Mouse (Mus musculus) kidney, embryonic 15.5 days (tissue): ENCODE measurements around the gene Spred1. TPM values are rescaled to one million over a fixed set of nuclear protein-coding genes. Genes with fewer than 3 reads are reported as not detected.

ENCODE experiments used
- ATAC-seq: fragments of 200-750 bp; cut with Nextera tagmentation; replicated peaks from 2 replicates; pipeline ENCODE4 v1.8.0; 2017; ENCODE audit warnings: moderate TSS enrichment; ENCODE audit not compliant: low FRiP score
- H3K27ac ChIP-seq: fragments of 300-500 bp; sonication (generic); 2 replicates; pipeline ENCODE4 v1.5.1; 2015; ENCODE audit warnings: mild to moderate bottlenecking, inconsistent platforms
- H3K27me3 ChIP-seq: fragments of 300-500 bp; sonication (generic); 2 replicates; pipeline ENCODE4 v1.6.1; 2015; ENCODE audit warnings: inconsistent platforms
- H3K36me3 ChIP-seq: fragments of 300-500 bp; sonication (generic); 2 replicates; pipeline ENCODE4 v1.6.1; 2015; ENCODE audit warnings: inconsistent platforms
- H3K4me1 ChIP-seq: fragments of 300-500 bp; sonication (generic); 2 replicates; pipeline ENCODE4 v1.6.1; 2015; ENCODE audit warnings: inconsistent platforms
- H3K4me2 ChIP-seq: fragments of 300-500 bp; sonication (generic); 2 replicates; pipeline ENCODE4 v1.6.1; 2015; ENCODE audit warnings: moderate library complexity, mild to moderate bottlenecking, inconsistent platforms
- H3K4me3 ChIP-seq: fragments of 300-500 bp; sonication (generic); replicated peaks from 2 replicates; pipeline ENCODE4 v1.5.1; 2015; ENCODE audit warnings: mild to moderate bottlenecking, inconsistent platforms
- H3K9ac ChIP-seq: fragments of 300-500 bp; sonication (generic); 2 replicates; pipeline ENCODE4 v1.6.1; 2015; ENCODE audit warnings: mild to moderate bottlenecking, inconsistent platforms
- H3K9me3 ChIP-seq: fragments of 300-500 bp; sonication (generic); replicated peaks from 2 replicates; pipeline ENCODE4 v1.6.1; 2016; ENCODE audit warnings: inconsistent platforms
- WGBS: fragments of 180-500 bp; shearing (Covaris S2); methylation state at CpG from one replicate; pipeline ENCODE4 v1.1.7; 2015; ENCODE audit warnings: mixed read lengths; 5-methylcytosine and 5-hydroxymethylcytosine counted together
- polyA plus RNA-seq: library from polyadenylated mRNA; unstranded; fragments of >200 nt; fragmentation: Nextera tagmentation; extraction: Ambion mirVana; gene quantifications from 2 replicates; pipeline ENCODE4 v1.2.1, GENCODE M21; 2015

Spred1 gene
- polyA plus RNA-seq = 12.1 and 15.0 TPM in 2 replicates

DNA sequence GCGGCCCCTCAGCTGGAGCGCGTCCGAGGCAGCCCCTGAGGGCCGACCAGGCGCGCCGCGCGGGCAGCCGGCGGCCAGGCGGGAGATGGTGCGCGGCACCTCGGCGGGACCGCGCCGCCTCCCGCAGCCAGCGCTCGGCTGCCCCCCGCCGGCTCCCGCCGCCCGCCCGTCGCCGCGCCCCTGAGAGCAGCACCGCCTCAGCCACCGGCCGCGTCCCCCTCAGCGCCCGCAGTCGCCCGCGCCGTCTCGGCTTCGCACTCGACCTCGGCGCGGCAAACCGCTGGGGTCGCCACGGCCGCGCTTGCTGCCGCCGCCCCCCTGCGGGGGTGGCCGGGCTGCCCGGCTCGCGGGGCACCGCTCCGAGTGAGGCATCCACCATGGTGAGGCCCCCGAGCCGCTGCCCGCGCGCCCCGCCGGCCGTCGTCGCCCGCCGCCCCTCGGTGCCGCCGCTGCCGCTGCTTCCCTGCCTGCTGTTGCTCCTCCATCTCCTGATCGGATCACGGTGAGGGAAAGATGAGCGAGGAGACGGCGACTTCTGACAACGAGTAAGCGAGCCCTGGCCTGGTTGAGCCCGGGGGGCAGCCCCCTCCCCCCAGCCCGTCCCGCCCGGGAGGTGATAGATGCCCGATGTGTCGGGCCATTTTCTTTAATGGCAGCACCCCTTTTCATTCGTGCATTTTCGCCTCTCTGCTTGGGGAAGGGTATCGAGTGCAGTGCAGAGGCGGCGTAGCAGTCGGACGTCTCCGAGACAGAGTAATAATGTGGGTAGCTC, at the start of gene Spred1:
Spred1 (plus strand) TSS at position 163 of the 772 bp plus-strand sequence.
- Histone ChIP-seq H3K4me2 (peak within 1 kb of the TSS; percentile 70), H3K4me3 (peak within 1 kb of the TSS; percentile 95), H3K36me3 (no peaks in the 10 kb centered on the region), H3K27ac (peak within 1 kb of the TSS; percentile 99), H3K9me3 (no peaks in the 10 kb centered on the region), H3K9ac (peak within 1 kb of the TSS; percentile 97), H3K27me3 (no peaks in the 10 kb centered on the region), H3K4me1 (peaks cover 22% of the 10 kb centered on the region)
- ATAC-seq = peak; percentile 4
- 1% methylated on average over 80 of the region's 99 CpGs for WGBS

DNA sequence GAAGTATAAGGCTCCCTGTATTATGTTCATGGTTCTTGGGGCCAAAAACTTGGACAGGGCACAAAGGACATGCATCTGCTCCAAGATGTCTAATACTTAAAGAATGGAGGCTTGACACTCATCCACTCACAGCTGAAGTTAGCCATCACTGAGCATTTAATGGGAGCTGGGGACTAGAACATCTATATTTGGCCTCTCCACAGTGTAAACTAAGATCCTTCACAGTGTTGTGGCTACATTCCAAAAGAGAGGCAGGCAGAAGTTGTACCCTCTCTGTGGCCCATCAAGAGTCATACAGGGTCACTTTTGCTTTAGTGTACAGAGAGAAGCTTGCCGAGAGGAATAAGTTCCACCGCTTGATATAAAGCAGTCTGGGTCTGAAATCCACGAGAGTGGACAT, 49.6 kb upstream of the Spred1 start:
- H3K9me3 ChIP-seq = no peaks in the 10 kb centered on the region
- H3K27ac ChIP-seq = no peak overlapping the region
- no peaks in the 10 kb centered on the region for H3K27me3 ChIP-seq
- H3K4me3 ChIP-seq = no peak overlapping the region
- no peak overlapping the region for H3K4me2 ChIP-seq
- H3K4me1 ChIP-seq = no peaks in the 10 kb centered on the region
- no peaks in the 10 kb centered on the region for H3K36me3 ChIP-seq
- H3K9ac ChIP-seq = no peak overlapping the region
- whole genome bisulfite sequencing = 77% methylated on average over 3 of the region's 3 CpGs
- ATAC-seq = no peak

GRCm38 (mm10) chr2:117078711-117079110, 42.5 kb upstream of the Spred1 start:
- no peaks in the 10 kb centered on the region for H3K27me3 ChIP-seq
- H3K27ac ChIP-seq = no peak overlapping the region
- H3K4me1 ChIP-seq = no peaks in the 10 kb centered on the region
- 68% methylated on average over 2 of the region's 2 CpGs for WGBS
- ATAC-seq = no peak
- H3K4me3 ChIP-seq = no peak overlapping the region
- no peaks in the 10 kb centered on the region for H3K36me3 ChIP-seq
- no peak overlapping the region for H3K9ac ChIP-seq
- no peaks in the 10 kb centered on the region for H3K9me3 ChIP-seq
- H3K4me2 ChIP-seq = no peak overlapping the region

DNA sequence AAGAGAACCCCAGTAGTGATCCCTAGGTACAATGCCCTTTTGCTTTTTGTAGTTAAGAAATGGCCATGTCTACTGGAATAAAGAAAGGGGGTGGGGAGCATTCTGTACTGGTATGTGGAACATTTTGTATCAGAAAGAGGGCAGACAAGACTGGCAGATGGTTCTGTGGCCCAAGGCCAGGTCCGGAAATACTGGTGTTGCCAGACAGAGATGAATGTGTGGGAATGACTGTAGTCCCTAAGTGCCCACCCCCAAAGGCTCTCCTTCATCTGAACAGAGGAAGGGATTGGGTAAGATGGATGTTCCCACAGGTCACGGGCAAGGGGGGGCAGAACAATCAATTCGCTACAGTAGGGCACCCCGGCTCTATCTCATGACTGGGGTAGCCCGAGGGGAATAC, 41.6 kb upstream of the Spred1 start:
- ATAC-seq = no peak
- Histone ChIP-seq H3K4me1 (no peaks in the 10 kb centered on the region), H3K27ac (no peak overlapping the region), H3K4me3 (no peak overlapping the region), H3K4me2 (no peak overlapping the region), H3K9ac (no peak overlapping the region), H3K27me3 (no peaks in the 10 kb centered on the region), H3K36me3 (no peaks in the 10 kb centered on the region), H3K9me3 (no peaks in the 10 kb centered on the region)
- WGBS = 89% methylated on average over 5 of the region's 5 CpGs

GRCm38 (mm10) chr2:117086002-117086765, 35.0 kb upstream of the Spred1 start:
- Histone ChIP-seq H3K4me2 (no peak overlapping the region), H3K27ac (peak overlapping the region; percentile 54), H3K9ac (no peak overlapping the region), H3K4me1 (peaks cover 22% of the 10 kb centered on the region), H3K9me3 (no peaks in the 10 kb centered on the region), H3K36me3 (no peaks in the 10 kb centered on the region), H3K27me3 (no peaks in the 10 kb centered on the region), H3K4me3 (no peak overlapping the region)
- 0 out of 2 replicates have a peak, but pooled peaks have one; percentile 15 for ATAC-seq
- 61% methylated on average over 12 of the region's 12 CpGs for WGBS

- 70% methylated on average over 1 of the region's 1 CpGs for WGBS
- ATAC-seq = no peak
Observed at GRCm38 (mm10) chr2:117086766-117087457, 34.3 kb upstream of the Spred1 start.

GRCm38 (mm10) chr2:117087458-117087820, 33.7 kb upstream of the Spred1 start:
- no peak overlapping the region for H3K27ac ChIP-seq
- no peak overlapping the region for H3K9ac ChIP-seq
- 34% methylated on average over 4 of the region's 4 CpGs for WGBS
- no peak overlapping the region for H3K4me3 ChIP-seq
- no peaks in the 10 kb centered on the region for H3K27me3 ChIP-seq
- no peak overlapping the region for H3K4me2 ChIP-seq
- H3K4me1 ChIP-seq = peaks cover 22% of the 10 kb centered on the region
- H3K36me3 ChIP-seq = no peaks in the 10 kb centered on the region
- H3K9me3 ChIP-seq = no peaks in the 10 kb centered on the region
- no peak for ATAC-seq

More at GRCm38 (mm10) chr2:117086766-117087457, 34.3 kb upstream of the Spred1 start:
- Histone ChIP-seq H3K4me2 (no peak overlapping the region), H3K4me1 (peaks cover 22% of the 10 kb centered on the region), H3K4me3 (no peak overlapping the region), H3K27me3 (no peaks in the 10 kb centered on the region), H3K27ac (peak overlapping the region; percentile 54), H3K36me3 (no peaks in the 10 kb centered on the region), H3K9ac (no peak overlapping the region), H3K9me3 (no peaks in the 10 kb centered on the region)

GRCm38 (mm10) chr2:117089482-117089881, 31.7 kb upstream of the Spred1 start:
- no peaks in the 10 kb centered on the region for H3K9me3 ChIP-seq
- H3K27me3 ChIP-seq = no peaks in the 10 kb centered on the region
- peaks cover 39% of the 10 kb centered on the region for H3K4me1 ChIP-seq
- no peak overlapping the region for H3K9ac ChIP-seq
- no peak overlapping the region for H3K4me2 ChIP-seq
- H3K4me3 ChIP-seq = no peak overlapping the region
- ATAC-seq = no peak
- H3K27ac ChIP-seq = no peak overlapping the region
- 88% methylated on average over 1 of the region's 1 CpGs for WGBS
- no peaks in the 10 kb centered on the region for H3K36me3 ChIP-seq

DNA sequence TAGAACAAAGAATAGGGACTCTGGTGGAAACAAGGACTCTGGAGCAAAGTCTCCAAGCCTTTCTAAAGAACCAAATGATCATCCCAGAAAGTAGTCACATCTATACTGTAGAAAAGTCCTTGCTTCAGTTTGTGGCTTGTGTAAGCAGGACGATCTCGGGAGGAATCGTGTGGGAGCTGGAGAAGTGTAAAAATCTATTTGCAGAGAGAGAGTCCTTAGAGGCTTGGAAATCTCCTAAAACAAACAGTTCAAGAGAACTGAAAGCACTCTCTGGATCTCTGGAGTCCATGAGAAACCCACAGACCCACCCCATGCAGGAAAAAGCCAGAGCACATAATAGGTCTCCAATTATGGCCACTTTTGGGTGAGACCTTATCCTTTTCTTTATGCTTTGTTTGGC, 31.1 kb upstream of the Spred1 start:
- H3K4me1 ChIP-seq = peaks cover 39% of the 10 kb centered on the region
- ATAC-seq = no peak
- WGBS = 36% methylated on average over 3 of the region's 3 CpGs
- no peaks in the 10 kb centered on the region for H3K27me3 ChIP-seq
- H3K27ac ChIP-seq = no peak overlapping the region
- no peak overlapping the region for H3K4me2 ChIP-seq
- no peaks in the 10 kb centered on the region for H3K36me3 ChIP-seq
- no peaks in the 10 kb centered on the region for H3K9me3 ChIP-seq
- H3K4me3 ChIP-seq = no peak overlapping the region
- H3K9ac ChIP-seq = no peak overlapping the region

DNA sequence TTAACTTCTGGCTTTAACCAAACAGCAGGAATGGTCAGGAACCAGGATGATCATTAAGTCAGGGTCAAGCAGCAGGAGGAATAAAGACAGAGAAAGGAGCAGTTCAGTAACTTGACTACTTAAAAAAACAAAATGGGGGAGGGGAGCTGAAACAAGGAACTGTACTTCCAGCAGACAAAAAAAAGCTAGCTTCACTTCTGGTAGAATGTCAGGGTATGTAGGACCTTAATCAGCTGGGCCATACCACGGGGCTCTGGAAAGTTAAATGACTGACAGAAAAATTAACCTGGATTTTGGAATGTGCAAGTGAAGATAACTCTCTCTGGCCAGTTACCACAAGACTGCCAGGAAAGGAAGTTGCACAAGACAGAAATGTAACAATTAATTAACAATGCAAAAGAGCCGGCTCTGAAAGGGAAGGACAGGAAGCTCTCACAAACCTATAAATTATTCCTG, 28.2 kb upstream of the Spred1 start:
- Histone ChIP-seq H3K4me2 (no peak overlapping the region), H3K9me3 (no peaks in the 10 kb centered on the region), H3K27me3 (no peaks in the 10 kb centered on the region), H3K4me1 (peaks cover 22% of the 10 kb centered on the region), H3K4me3 (no peak overlapping the region), H3K9ac (no peak overlapping the region), H3K27ac (0 out of 2 replicates have a peak overlapping the region, but pooled peaks have one; percentile 15), H3K36me3 (no peaks in the 10 kb centered on the region)
- WGBS = 4% methylated on average over 2 of the region's 2 CpGs
- ATAC-seq = peak; percentile 82

- 39% methylated on average over 3 of the region's 3 CpGs for WGBS
- no peaks in the 10 kb centered on the region for H3K9me3 ChIP-seq
- ATAC-seq = no peak
Observed at GRCm38 (mm10) chr2:117095491-117095890, 25.7 kb upstream of the Spred1 start.

DNA sequence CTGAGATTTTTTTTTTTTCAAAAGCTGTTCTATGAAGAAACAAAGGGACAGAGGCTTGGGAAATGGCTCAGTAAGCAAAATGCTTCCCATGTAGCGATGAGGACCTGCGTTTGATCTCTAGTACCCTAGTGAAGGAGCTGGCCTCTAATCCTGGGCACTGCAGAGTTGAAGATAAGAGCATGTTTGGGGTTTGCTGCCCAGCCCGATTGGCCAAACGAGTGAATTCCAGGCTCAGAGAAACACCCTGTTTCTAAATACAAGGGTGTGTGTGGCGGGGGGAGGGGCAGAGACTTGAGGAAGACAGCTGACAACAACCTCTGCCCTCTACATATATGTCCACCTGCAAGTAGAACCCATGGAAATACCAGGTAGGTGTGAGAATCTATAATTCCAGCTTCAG, 23.9 kb upstream of the Spred1 start:
- Histone ChIP-seq H3K36me3 (no peaks in the 10 kb centered on the region), H3K9me3 (no peaks in the 10 kb centered on the region), H3K4me1 (peaks cover 17% of the 10 kb centered on the region), H3K9ac (no peak overlapping the region), H3K4me3 (no peak overlapping the region), H3K4me2 (no peak overlapping the region), H3K27me3 (0 out of 2 replicates have a peak, but pooled peaks cover 3% of the 10 kb centered on the region), H3K27ac (no peak overlapping the region)
- ATAC-seq = no peak
- WGBS = 76% methylated on average over 5 of the region's 5 CpGs

More at GRCm38 (mm10) chr2:117095491-117095890, 25.7 kb upstream of the Spred1 start:
- Histone ChIP-seq H3K9ac (no peak overlapping the region), H3K4me3 (no peak overlapping the region), H3K36me3 (no peaks in the 10 kb centered on the region), H3K4me1 (peaks cover 17% of the 10 kb centered on the region), H3K4me2 (no peak overlapping the region), H3K27ac (no peak overlapping the region), H3K27me3 (0 out of 2 replicates have a peak, but pooled peaks cover 3% of the 10 kb centered on the region)
